Mouse (Mus musculus) small intestine, adult 2 months (tissue): Measurements from ENCODE around the gene Nav2.

Experiments
- CTCF ChIP-seq: fragments of 200-500 bp; IDR thresholded peaks from 2 replicates; pipeline ENCODE4 v1.5.1; 2012; ENCODE audit warnings: low read depth, mild to moderate bottlenecking, control low read depth, inconsistent platforms, low read length, moderate library complexity, mixed read lengths; ENCODE audit not compliant: insufficient replicate concordance, insufficient read length; ENCODE audit errors: extremely low read depth
- POLR2A ChIP-seq: fragments of 200-500 bp; IDR thresholded peaks from 2 replicates; pipeline ENCODE4 v1.6.1; 2012; ENCODE audit warnings: low read depth, mild to moderate bottlenecking, control low read depth, inconsistent platforms, low read length, moderate library complexity

- no peak for TF ChIP-seq POLR2A
- no peak for TF ChIP-seq CTCF
These were observed 423.4 kb downstream of the Nav2 start for GRCm38 (mm10) chr7:49331939-49332338.
